Mouse (Mus musculus): Measurements from ENCODE around the gene Bicc1. TPM values are rescaled to one million over a fixed set of nuclear protein-coding genes. Genes with fewer than 3 reads are reported as not detected.

Gene Bicc1
- total and polyA plus RNA-seq, 2 experiments from 2014 or later, result 4.6 to 5.2 TPM

DNA sequence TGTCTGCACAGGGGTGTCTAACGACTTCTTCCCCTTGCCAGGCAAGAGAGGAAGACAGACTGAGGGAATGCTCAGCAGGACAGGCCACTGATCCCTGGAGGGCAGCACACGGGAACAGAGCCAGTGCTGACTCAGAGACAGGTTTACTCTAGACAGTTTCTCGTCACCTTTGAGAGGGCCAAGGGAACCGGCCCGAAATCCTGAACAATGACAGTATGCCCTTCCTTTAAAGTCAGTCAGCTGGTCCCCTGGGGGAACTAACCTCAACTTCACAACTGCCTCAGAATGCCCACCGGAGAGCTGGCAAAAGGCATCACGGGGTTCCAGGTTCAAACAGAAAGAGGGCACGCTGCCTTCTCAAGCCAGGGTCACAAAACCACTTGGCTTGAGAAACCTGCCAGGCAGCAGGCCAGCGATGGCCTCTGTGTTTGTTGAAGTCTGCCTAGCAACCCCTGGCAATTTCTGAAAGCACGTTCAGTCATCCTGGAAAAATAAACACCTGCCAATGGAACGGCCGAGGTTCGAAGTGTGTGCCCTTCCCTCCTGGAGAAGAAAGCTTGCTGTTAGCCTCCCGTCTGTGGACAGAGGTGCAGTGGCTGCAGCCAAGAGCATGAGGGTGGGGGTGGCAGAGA is 100.8 kb downstream of the Bicc1 start:
- H3K9me3 ChIP-seq (ENCODE audit: low read length), result no peaks in the 10 kb centered on the region
- H3K9ac ChIP-seq, result no peak overlapping the region
- no peaks in the 10 kb centered on the region for H3K27me3 ChIP-seq (ENCODE audit: insufficient read depth, low read length)
- ATAC-seq (no peak), DNase-seq (no peak)
- no peak for TF ChIP-seq CTCF (IDR thresholded peaks at IDR 0.05; ENCODE audit: low read depth)
- H3K27ac ChIP-seq (ENCODE audit: low read depth, low read length), result no peak overlapping the region
- WGBS, result 41% methylated on average over 14 of the region's 14 CpGs
- no peak overlapping the region for H3K4me2 ChIP-seq (ENCODE audit: low read depth)
- H3K4me1 ChIP-seq (ENCODE audit: insufficient read depth), result no peaks in the 10 kb centered on the region
- no peak overlapping the region for H3K4me3 ChIP-seq (ENCODE audit: low read depth, low read length)
- H3K36me3 ChIP-seq (ENCODE audit: insufficient read depth), result no peaks in the 10 kb centered on the region

DNA sequence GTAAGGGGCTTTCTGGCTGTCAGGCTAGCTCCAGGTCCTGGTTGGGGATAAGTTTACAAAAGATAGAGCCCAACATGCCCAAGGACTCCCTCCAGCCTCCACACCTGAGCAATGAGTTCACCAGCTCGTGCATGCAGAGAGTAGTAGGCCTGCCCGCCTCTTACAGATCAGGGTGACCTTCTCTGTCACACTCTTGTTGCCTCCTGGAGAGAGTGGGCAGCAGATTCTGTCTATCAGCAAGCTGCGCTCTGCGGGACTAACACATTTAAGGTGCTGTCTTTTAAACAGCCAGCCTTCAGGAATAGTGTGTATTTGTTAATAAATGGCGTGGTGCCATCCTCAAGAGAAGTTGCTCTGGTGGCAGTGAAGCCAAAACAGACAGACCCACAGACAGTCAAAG is 101.4 kb downstream of the Bicc1 start:
- Histone ChIP-seq H3K27me3 (ENCODE audit: insufficient read depth, low read length) (no peaks in the 10 kb centered on the region), H3K4me2 (ENCODE audit: low read depth) (no peak overlapping the region), H3K9me3 (ENCODE audit: low read length) (no peaks in the 10 kb centered on the region), H3K9ac (no peak overlapping the region), H3K36me3 (ENCODE audit: insufficient read depth) (no peaks in the 10 kb centered on the region), H3K4me3 (ENCODE audit: low read depth, low read length) (no peak overlapping the region), H3K27ac (ENCODE audit: low read depth, low read length) (no peak overlapping the region), H3K4me1 (ENCODE audit: insufficient read depth) (no peaks in the 10 kb centered on the region)
- DNase-seq, result no peak
- no peak for ATAC-seq
- no peak for TF ChIP-seq CTCF (IDR thresholded peaks at IDR 0.05; ENCODE audit: low read depth)
- 87% methylated on average over 5 of the region's 5 CpGs for WGBS

DNA sequence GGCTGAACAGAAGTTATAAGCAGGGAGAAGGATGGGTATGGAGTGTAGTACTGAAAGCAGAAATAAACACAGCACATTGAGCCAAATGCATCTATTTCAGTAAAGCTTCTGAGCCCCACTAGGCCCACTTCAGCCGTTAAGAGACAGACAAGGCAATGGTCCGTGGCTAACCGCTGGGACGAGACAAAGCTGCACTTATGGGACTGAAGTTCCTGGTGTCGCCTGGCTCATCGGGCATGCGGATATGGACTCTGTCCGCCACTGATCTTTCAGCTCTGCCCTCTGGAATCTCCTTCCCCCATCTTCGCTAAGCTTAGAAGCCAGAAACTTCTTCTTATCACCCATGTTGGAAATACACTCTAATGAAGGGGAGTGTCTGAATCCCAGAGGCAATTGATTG is 106.8 kb downstream of the Bicc1 start:
- no peak overlapping the region for H3K27ac ChIP-seq (ENCODE audit: low read depth, low read length)
- no peaks in the 10 kb centered on the region for H3K27me3 ChIP-seq (ENCODE audit: insufficient read depth, low read length)
- DNase-seq (no peak), ATAC-seq (no peak)
- 54% methylated on average over 9 of the region's 9 CpGs for WGBS
- no peaks in the 10 kb centered on the region for H3K9me3 ChIP-seq (ENCODE audit: low read length)
- H3K4me1 ChIP-seq (ENCODE audit: insufficient read depth), result peaks cover 8% of the 10 kb centered on the region; the same call in 1 of the 2 replicates
- TF ChIP-seq CTCF (IDR thresholded peaks at IDR 0.05; ENCODE audit: low read depth), result no peak
- no peak overlapping the region for H3K9ac ChIP-seq
- H3K4me2 ChIP-seq (ENCODE audit: low read depth), result no peak overlapping the region
- H3K4me3 ChIP-seq (ENCODE audit: low read depth, low read length), result no peak overlapping the region
- no peaks in the 10 kb centered on the region for H3K36me3 ChIP-seq (ENCODE audit: insufficient read depth)

DNA sequence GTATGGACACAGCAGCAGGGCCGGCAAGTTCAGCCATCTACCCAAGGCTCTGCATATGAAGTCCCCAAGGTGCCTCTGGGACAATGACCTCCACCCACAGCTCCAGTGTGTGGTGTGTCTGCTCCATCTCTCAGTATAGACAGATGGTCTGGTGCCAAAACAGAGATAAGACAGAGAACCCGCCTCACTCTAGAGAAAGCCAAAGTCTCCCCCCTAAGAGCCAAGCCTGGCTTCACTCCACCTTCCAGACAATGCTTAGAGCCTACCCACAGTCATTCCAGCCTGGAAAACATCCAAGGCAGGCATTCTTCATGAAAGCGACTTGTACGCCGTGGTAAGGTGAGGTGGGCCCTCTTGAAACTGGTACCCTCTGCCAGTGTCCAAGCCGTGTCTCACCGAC is 107.3 kb downstream of the Bicc1 start:
- Histone ChIP-seq H3K4me2 (ENCODE audit: low read depth) (no peak overlapping the region), H3K4me1 (ENCODE audit: insufficient read depth) (peaks cover 8% of the 10 kb centered on the region; the same call in 1 of the 2 replicates), H3K36me3 (ENCODE audit: insufficient read depth) (no peaks in the 10 kb centered on the region), H3K4me3 (ENCODE audit: low read depth, low read length) (no peak overlapping the region), H3K9ac (no peak overlapping the region), H3K27ac (ENCODE audit: low read depth, low read length) (no peak overlapping the region), H3K9me3 (ENCODE audit: low read length) (no peaks in the 10 kb centered on the region), H3K27me3 (ENCODE audit: insufficient read depth, low read length) (no peaks in the 10 kb centered on the region)
- no peak for DNase-seq
- ATAC-seq, result no peak
- TF ChIP-seq CTCF (IDR thresholded peaks at IDR 0.05; ENCODE audit: low read depth), result no peak
- 53% methylated on average over 7 of the region's 7 CpGs for WGBS

DNA sequence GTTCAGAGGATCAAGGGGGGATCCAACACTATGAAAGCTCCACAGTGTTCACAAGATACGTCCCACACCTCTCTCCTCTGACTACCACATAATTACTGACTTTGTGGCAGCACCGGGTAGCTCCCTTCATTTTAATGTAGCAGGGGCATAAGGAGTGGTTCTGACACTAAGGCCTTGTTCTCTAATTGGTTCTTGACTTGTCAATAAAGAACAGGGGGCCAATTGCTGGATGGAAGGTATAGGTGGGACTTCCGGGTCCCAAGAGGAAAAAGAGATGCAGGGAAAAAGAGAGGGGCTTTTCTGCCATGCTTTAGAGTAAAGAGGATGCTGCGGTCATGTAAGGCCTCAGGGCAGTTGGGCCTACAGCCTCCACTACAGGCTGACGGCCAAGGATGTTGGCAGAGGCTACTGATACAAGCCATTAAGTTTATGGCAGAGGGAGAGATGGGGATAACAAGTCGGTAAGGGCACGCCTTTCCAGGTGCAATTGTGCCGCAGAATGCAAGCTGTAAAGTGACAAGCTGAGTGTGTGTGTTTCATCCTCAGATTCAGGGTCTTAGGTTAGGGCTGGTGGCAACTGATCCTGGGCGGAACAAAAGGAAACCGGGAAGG is 108.7 kb downstream of the Bicc1 start:
- no peak overlapping the region for H3K4me2 ChIP-seq (ENCODE audit: low read depth)
- WGBS, result 83% methylated on average over 10 of the region's 10 CpGs
- no peak overlapping the region for H3K4me3 ChIP-seq (ENCODE audit: low read depth, low read length)
- H3K27ac ChIP-seq (ENCODE audit: low read depth, low read length), result no peak overlapping the region
- no peaks in the 10 kb centered on the region for H3K36me3 ChIP-seq (ENCODE audit: insufficient read depth)
- DNase-seq (no peak), ATAC-seq (no peak)
- H3K9me3 ChIP-seq (ENCODE audit: low read length), result no peaks in the 10 kb centered on the region
- H3K4me1 ChIP-seq (ENCODE audit: insufficient read depth), result peaks cover 8% of the 10 kb centered on the region; the same call in 1 of the 2 replicates
- no peak overlapping the region for H3K9ac ChIP-seq
- H3K27me3 ChIP-seq (ENCODE audit: insufficient read depth, low read length), result no peaks in the 10 kb centered on the region
- TF ChIP-seq CTCF (IDR thresholded peaks at IDR 0.05; ENCODE audit: low read depth), result no peak

DNA sequence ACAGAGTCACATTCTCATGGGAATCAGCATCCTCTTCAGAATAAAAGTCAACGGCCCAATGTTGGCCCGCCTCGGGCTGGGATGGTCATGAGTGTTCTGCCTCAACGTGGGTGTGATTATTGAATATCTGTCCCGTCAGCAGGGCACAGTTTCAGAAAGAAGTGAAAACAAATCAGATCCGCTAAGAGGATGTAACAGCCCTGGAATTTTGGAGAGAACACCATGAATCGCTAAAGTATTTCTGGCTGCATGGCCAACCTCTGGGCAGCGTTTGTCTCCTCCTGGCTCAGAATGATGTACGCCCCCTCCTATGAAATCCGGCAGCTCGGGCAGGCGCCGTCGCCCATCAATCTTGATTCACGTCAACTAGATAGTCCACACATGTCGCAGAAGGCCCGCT is 110.2 kb downstream of the Bicc1 start:
- TF ChIP-seq CTCF (IDR thresholded peaks at IDR 0.05; ENCODE audit: low read depth), result no peak
- DNase-seq (no peak), ATAC-seq (no peak)
- Histone ChIP-seq H3K4me1 (ENCODE audit: insufficient read depth) (peaks cover 8% of the 10 kb centered on the region; the same call in 1 of the 2 replicates), H3K4me3 (ENCODE audit: low read depth, low read length) (no peak overlapping the region), H3K36me3 (ENCODE audit: insufficient read depth) (no peaks in the 10 kb centered on the region), H3K9me3 (ENCODE audit: low read length) (no peaks in the 10 kb centered on the region), H3K9ac (no peak overlapping the region), H3K27me3 (ENCODE audit: insufficient read depth, low read length) (no peaks in the 10 kb centered on the region), H3K27ac (ENCODE audit: low read depth, low read length) (no peak overlapping the region), H3K4me2 (ENCODE audit: low read depth) (no peak overlapping the region)
- 92% methylated on average over 17 of the region's 17 CpGs for WGBS

DNA sequence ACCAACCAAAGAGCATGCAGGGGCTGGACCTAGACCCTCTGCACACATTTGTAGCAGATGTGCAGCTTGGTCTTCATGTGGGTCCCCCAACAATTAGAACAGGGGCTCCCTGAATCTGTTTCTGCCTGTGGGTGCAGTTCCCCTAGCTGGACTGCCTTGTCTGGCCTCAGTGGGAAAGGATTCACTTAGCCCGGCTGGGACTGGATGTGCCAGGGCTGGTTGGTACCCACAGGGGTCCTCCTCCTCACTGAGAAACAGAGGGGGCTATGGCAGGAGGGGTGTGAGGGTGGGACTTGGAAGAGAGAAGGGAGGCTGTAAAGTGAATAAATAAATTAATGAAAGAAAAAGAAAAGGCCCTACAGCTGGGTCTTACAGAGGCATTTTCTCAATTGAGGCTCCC is 115.1 kb downstream of the Bicc1 start:
- no peak for TF ChIP-seq CTCF (IDR thresholded peaks at IDR 0.05; ENCODE audit: low read depth)
- no peak overlapping the region for H3K4me2 ChIP-seq (ENCODE audit: low read depth)
- H3K27ac ChIP-seq (ENCODE audit: low read depth, low read length), result no peak overlapping the region
- no peaks in the 10 kb centered on the region for H3K9me3 ChIP-seq (ENCODE audit: low read length)
- H3K36me3 ChIP-seq (ENCODE audit: insufficient read depth), result no peaks in the 10 kb centered on the region
- 45% methylated on average over 1 of the region's 1 CpGs for WGBS
- no peaks in the 10 kb centered on the region for H3K27me3 ChIP-seq (ENCODE audit: insufficient read depth, low read length)
- no peaks in the 10 kb centered on the region for H3K4me1 ChIP-seq (ENCODE audit: insufficient read depth)
- H3K4me3 ChIP-seq (ENCODE audit: low read depth, low read length), result no peak overlapping the region
- H3K9ac ChIP-seq, result no peak overlapping the region
- DNase-seq (no peak), ATAC-seq (peak; percentile 45)
